Mouse (Mus musculus) testis, adult 2 months (tissue): ENCODE measurements around the gene Wfdc5.

Experiments used
- CTCF ChIP-seq: fragments of 200-500 bp; IDR thresholded peaks from 2 replicates; pipeline ENCODE4 v1.5.1; 2012; ENCODE audit warnings: low read depth, mild to moderate bottlenecking, inconsistent platforms, low read length, moderate library complexity; ENCODE audit not compliant: control insufficient read depth, insufficient read depth, insufficient replicate concordance
- POLR2A ChIP-seq: fragments of 200-500 bp; IDR thresholded peaks from 2 replicates; pipeline ENCODE4 v1.6.1; 2012; ENCODE audit warnings: low read depth, mild to moderate bottlenecking, inconsistent platforms, low read length, moderate library complexity; ENCODE audit not compliant: control insufficient read depth

- TF ChIP-seq CTCF (no peak), POLR2A (no peak)
Measured at GRCm38 (mm10) chr2:164196700-164196990, 14.1 kb upstream of the Wfdc5 start.
